Mouse (Mus musculus) liver, embryonic 15.5 days (tissue): Measurements from ENCODE around the gene Cby1. TPM values are rescaled to one million over a fixed set of nuclear protein-coding genes. Genes with fewer than 3 reads are reported as not detected.

Experiments used
- ATAC-seq: fragments of 200-750 bp; cut with Nextera tagmentation; 2 replicates; pipeline ENCODE4 v1.8.0; 2017; ENCODE audit warnings: moderate number of reproducible peaks, mild to moderate bottlenecking, moderate library complexity; ENCODE audit not compliant: insufficient read depth
- H3K27ac ChIP-seq: fragments of 300-500 bp; sonication (generic); replicated peaks from 2 replicates; pipeline ENCODE4 v1.5.1; 2015; ENCODE audit warnings: mild to moderate bottlenecking, inconsistent platforms
- H3K27me3 ChIP-seq: fragments of 300-500 bp; sonication (generic); 2 replicates; pipeline ENCODE4 v1.6.1; 2015; ENCODE audit warnings: mild to moderate bottlenecking, inconsistent platforms
- H3K36me3 ChIP-seq: fragments of 300-500 bp; sonication (generic); replicated peaks from 2 replicates; pipeline ENCODE4 v1.6.1; 2015; ENCODE audit warnings: moderate library complexity, mild to moderate bottlenecking, inconsistent platforms
- H3K4me1 ChIP-seq: fragments of 300-500 bp; sonication (generic); replicated peaks from 2 replicates; pipeline ENCODE4 v1.6.1; 2015; ENCODE audit warnings: inconsistent platforms
- H3K4me2 ChIP-seq: fragments of 300-500 bp; sonication (generic); 2 replicates; pipeline ENCODE4 v1.6.1; 2015; ENCODE audit warnings: moderate library complexity, mild to moderate bottlenecking, inconsistent platforms
- H3K4me3 ChIP-seq: fragments of 300-500 bp; sonication (generic); replicated peaks from 2 replicates; pipeline ENCODE4 v1.5.1; 2015; ENCODE audit warnings: mild to moderate bottlenecking, inconsistent platforms
- H3K9ac ChIP-seq: fragments of 300-500 bp; sonication (generic); 2 replicates; pipeline ENCODE4 v1.6.1; 2015; ENCODE audit warnings: moderate library complexity, mild to moderate bottlenecking, inconsistent platforms
- H3K9me3 ChIP-seq: fragments of 300-500 bp; sonication (generic); replicated peaks from 2 replicates; pipeline ENCODE4 v1.6.1; 2016; ENCODE audit warnings: inconsistent platforms
- WGBS: fragments of 180-500 bp; shearing (Covaris S2); methylation state at CpG from one replicate; pipeline ENCODE4 v1.1.7; 2015; ENCODE audit warnings: mixed read lengths; ENCODE audit not compliant: insufficient replicate concordance; 5-methylcytosine and 5-hydroxymethylcytosine counted together
- polyA plus RNA-seq: library from polyadenylated mRNA; unstranded; fragments of >200 nt; fragmentation: Nextera tagmentation; extraction: Ambion mirVana; gene quantifications from 2 replicates; pipeline ENCODE4 v1.2.1, GENCODE M21; 2015

Gene Cby1
- polyA plus RNA-seq, 1 experiment from 2014 or later: 12.3 TPM

DNA sequence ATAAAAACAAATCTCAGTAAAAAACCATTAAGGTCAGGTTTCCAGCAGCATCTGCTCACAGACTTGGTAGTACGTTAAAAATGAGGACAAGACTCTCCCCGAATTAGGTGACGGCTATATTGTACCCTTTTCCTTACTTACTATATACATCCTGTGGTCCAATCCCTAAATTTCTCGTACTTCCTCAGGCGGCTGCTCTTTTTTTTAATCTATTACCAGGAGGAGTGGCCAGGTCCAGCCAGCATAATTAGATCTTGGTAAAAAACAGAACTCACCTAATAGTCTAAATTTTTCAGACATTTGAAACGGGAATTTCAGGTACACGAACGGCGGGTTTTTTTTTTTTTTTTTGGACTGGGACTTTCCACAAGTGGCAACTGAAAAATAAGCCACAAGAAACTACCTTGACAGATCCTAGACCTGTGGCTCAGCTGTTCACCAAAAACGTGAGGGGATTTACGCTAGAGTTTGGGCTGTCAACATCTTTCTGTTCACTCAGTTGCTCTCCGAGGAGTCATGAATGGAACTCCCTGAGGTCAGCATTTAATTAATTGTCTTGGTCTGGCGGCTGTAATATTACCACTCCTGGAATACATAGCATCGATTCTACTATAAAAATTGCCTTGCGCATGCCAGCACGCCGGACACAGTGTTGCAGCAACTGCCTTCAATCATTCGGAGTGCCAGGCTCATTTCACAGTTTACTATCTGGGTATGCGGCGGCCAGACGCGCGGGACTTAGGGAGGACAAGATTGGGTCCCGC is 30.8 kb downstream of the Cby1 start:
- no peak for ATAC-seq
- H3K9ac ChIP-seq: peak overlapping the region; percentile 66
- H3K27me3 ChIP-seq: no peaks in the 10 kb centered on the region
- H3K36me3 ChIP-seq: no peaks in the 10 kb centered on the region; the same call in 1 of the 2 replicates
- H3K4me1 ChIP-seq: peaks cover 74% of the 10 kb centered on the region
- peak overlapping the region; percentile 92 for H3K4me2 ChIP-seq
- H3K9me3 ChIP-seq: no peaks in the 10 kb centered on the region
- H3K27ac ChIP-seq: peak overlapping the region; percentile 95
- WGBS: 12% methylated on average over 24 of the region's 24 CpGs
- H3K4me3 ChIP-seq: peak overlapping the region; percentile 96

DNA sequence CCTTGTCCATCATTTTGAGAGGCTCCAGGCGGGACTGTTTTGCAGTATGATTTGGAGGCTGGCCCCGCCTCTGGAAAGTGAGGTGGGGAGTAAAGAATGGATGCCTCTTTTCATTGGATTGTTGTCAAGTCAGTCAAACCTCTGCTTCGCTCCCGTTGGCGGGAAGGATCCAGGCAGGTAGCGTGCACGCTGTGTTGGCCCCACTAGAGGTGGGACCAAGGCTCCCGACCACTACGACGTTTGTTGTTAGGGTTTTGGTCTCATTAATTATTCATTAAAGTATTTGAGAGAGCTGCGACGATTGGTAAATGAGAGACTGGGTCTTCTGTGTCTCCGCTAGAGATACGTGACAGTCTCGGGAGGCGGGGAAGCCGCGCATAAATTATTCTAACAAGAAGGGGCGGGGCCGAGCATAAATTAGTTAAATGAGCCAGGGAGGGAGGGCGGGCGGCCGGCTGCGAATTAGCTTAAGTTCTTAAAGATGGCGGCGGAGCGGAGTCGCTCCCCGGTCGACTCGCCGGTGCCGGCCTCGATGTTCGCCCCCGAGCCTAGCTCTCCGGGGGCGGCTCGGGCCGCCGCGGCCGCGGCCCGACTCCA is 31.5 kb downstream of the Cby1 start, which contains the start of gene Gtpbp1:
Gene Gtpbp1 (plus strand): TSS at position 420 of the 597 bp plus-strand sequence.
- no peaks in the 10 kb centered on the region for H3K27me3 ChIP-seq
- H3K36me3 ChIP-seq: peaks cover 5% of the 10 kb centered on the region; the same call in 1 of the 2 replicates
- H3K9me3 ChIP-seq: no peaks in the 10 kb centered on the region
- H3K4me2 ChIP-seq: peak within 1 kb of the TSS; percentile 92
- H3K27ac ChIP-seq: peak within 1 kb of the TSS; percentile 95
- WGBS: under 1% methylated on average over 45 of the region's 45 CpGs
- peak; percentile 86 for ATAC-seq
- H3K4me1 ChIP-seq: peaks cover 74% of the 10 kb centered on the region
- peak within 1 kb of the TSS; percentile 96 for H3K4me3 ChIP-seq
- peak within 1 kb of the TSS; percentile 99 for H3K9ac ChIP-seq

DNA sequence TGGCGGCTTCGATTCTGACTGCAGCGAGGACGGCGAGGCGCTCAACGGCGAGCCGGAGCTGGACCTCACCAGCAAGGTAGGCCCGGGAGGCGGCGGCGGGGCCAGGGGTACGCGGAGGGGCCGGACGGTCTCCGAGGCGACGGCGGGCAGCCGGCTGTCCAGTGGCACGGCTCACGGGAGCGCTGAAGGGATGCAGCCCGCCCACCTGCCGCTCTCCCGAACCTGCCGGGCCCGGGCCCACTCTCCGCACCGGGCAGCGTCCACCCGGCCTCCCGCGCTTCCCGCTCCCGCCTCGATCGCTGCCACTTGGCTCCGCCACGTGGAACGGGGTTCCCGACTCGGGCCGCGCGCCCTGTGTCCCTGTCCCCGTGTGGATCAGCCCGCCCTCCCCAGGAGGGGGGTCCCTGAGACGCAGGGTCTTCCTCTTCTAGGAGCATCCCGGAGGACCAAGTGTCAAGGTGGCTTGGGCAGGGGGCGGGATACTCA is 32.1 kb downstream of the Cby1 start:
- under 1% methylated on average over 51 of the region's 53 CpGs for WGBS
- Histone ChIP-seq H3K9ac (peak overlapping the region; percentile 99), H3K36me3 (peaks cover 7% of the 10 kb centered on the region), H3K4me3 (peak overlapping the region; percentile 96), H3K4me1 (peaks cover 74% of the 10 kb centered on the region), H3K9me3 (no peaks in the 10 kb centered on the region), H3K27ac (peak overlapping the region; percentile 95), H3K4me2 (peak overlapping the region; percentile 92), H3K27me3 (no peaks in the 10 kb centered on the region)
- ATAC-seq: no peak

DNA sequence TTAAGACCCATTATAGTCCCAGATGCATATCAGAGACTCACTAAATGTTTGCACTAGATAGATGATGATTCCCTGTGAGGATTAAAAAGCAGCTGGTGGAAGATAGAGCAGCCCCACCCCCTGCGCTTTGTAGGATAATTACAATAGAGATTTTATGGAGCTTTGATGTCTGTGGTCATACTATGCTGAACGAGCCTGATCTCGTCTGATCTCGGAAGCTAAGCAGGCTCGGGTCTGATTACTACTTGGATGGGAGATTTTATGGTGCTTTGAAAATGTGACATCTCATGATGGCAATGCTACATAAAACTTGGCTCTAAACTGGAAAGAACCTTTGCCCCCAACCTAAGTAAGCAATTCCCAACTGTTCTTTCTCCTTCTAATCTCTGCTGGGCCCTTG is 33.3 kb downstream of the Cby1 start:
- Histone ChIP-seq H3K4me2 (peak overlapping the region; percentile 92), H3K27ac (peak overlapping the region; percentile 95), H3K9ac (peak overlapping the region; percentile 61), H3K9me3 (no peaks in the 10 kb centered on the region), H3K27me3 (no peaks in the 10 kb centered on the region), H3K4me1 (peaks cover 80% of the 10 kb centered on the region), H3K4me3 (peak overlapping the region; percentile 96), H3K36me3 (peaks cover 20% of the 10 kb centered on the region)
- 55% methylated on average over 5 of the region's 5 CpGs for WGBS
- ATAC-seq: no peak

DNA sequence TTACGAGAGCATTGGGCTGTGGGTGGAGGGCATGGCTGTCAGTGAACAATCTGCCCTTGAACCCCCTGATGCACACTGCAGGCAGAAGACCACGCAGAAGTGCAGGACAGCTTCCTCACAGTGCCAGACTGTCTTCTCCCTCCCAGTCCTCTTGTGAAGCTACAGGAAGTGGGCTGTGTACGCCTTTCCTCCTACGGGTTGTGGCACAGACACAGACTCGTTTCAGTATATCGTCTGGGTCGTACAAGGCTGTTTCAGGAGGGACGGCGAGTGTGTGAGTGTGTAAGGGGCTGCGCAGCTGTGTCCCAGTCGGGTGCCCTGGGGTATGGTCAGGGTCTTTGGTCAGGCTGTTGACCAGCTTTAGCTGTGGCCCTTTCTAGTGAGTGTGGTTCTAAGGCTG is 34.7 kb downstream of the Cby1 start:
- peak overlapping the region; percentile 95 for H3K27ac ChIP-seq

DNA sequence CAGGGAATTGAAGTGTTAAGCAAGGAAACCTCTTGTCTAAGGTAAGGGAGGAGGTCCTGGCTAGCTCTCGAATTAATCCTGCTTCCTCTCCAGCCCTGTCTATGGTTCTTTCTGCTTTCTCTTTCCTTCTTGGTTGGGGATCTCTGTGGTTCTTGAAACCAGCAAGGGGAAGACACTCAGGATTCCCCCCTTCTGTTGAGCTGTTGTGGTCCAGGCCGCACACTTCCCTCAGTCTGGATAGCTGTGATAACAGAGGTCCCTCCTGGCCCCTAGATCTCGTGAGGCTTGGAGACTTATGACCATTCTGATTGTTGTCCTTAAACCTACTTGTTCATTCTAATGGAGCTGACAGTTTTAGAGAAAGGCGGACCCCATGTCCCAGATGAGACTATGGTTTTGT is 35.5 kb downstream of the Cby1 start:
- ATAC-seq: 0 out of 2 replicates have a peak, but pooled peaks have one; percentile 8
- Histone ChIP-seq H3K27ac (peak overlapping the region; percentile 95), H3K4me2 (peak overlapping the region; percentile 92)

More for the DNA sequence above, 34.7 kb downstream of the Cby1 start:
- Histone ChIP-seq H3K36me3 (peaks cover 29% of the 10 kb centered on the region), H3K27me3 (no peaks in the 10 kb centered on the region), H3K9me3 (no peaks in the 10 kb centered on the region), H3K4me1 (peaks cover 81% of the 10 kb centered on the region), H3K4me2 (peak overlapping the region; percentile 92), H3K9ac (peak overlapping the region; percentile 61), H3K4me3 (peak overlapping the region; percentile 96)
- 13% methylated on average over 11 of the region's 11 CpGs for WGBS
- ATAC-seq: no peak

DNA sequence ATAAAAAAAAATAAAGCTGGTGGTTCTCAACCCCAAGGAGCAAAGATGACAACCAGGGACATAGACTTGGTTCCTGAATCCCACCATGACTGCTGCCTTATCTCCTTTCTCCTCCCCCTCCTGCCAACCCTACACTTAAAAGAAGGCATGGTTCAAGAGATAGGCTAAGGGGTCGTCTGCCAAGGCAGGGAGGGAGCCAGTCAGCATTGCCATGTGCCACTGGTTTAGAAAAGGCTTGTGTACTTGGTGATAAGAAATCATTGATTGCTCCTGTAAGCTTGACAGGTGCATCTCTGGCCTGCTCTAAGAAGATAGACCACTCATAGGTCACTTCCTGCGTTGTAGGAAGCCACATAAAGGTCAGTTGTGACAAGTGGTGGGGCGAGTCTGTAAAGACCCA is 36.5 kb downstream of the Cby1 start:
- 6% methylated on average over 3 of the region's 3 CpGs for WGBS
- peak overlapping the region; percentile 96 for H3K4me3 ChIP-seq
- no peaks in the 10 kb centered on the region for H3K27me3 ChIP-seq
- no peaks in the 10 kb centered on the region for H3K9me3 ChIP-seq
- H3K36me3 ChIP-seq: peaks cover 37% of the 10 kb centered on the region
- peak overlapping the region; percentile 61; the same call in 1 of the 2 replicates for H3K9ac ChIP-seq
- ATAC-seq: peak; percentile 21
- H3K4me1 ChIP-seq: peaks cover 69% of the 10 kb centered on the region
- H3K27ac ChIP-seq: peak overlapping the region; percentile 95
- peak overlapping the region; percentile 92 for H3K4me2 ChIP-seq

More for the DNA sequence above, 35.5 kb downstream of the Cby1 start:
- no peaks in the 10 kb centered on the region for H3K27me3 ChIP-seq
- 10% methylated on average over 4 of the region's 4 CpGs for WGBS
- H3K4me3 ChIP-seq: peak overlapping the region; percentile 96
- H3K4me1 ChIP-seq: peaks cover 76% of the 10 kb centered on the region
- H3K36me3 ChIP-seq: peaks cover 35% of the 10 kb centered on the region
- peak overlapping the region; percentile 61 for H3K9ac ChIP-seq
- H3K9me3 ChIP-seq: no peaks in the 10 kb centered on the region

DNA sequence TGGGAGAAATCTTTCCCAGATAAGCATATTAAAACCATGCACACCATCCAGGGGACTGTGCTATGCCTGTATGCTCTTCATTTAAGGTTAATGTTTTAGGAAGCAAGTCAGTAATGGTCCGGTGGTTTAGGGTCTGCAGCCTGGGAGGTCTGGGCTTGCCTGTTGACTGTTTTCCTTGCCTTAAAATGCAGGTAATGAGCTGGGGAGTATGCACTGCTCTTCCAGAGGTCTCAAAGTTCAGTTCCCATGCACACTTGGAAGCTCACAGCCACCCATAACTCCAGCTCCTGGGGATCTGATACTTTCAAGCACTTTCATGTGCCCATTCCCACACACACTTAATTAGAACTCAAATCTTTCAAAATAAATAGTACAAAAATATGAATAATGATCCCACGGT is 37.5 kb downstream of the Cby1 start:
- peak overlapping the region; percentile 95 for H3K27ac ChIP-seq
- H3K4me1 ChIP-seq: peaks cover 66% of the 10 kb centered on the region
- no peak for ATAC-seq
- H3K4me2 ChIP-seq: peak overlapping the region; percentile 92; the same call in 1 of the 2 replicates
- peak overlapping the region; percentile 3; the same call in 1 of the 2 replicates for H3K9ac ChIP-seq
- no peak overlapping the region for H3K4me3 ChIP-seq
- peaks cover 37% of the 10 kb centered on the region for H3K36me3 ChIP-seq
- WGBS: 84% methylated on average over 2 of the region's 2 CpGs
- H3K27me3 ChIP-seq: no peaks in the 10 kb centered on the region
- H3K9me3 ChIP-seq: no peaks in the 10 kb centered on the region

DNA sequence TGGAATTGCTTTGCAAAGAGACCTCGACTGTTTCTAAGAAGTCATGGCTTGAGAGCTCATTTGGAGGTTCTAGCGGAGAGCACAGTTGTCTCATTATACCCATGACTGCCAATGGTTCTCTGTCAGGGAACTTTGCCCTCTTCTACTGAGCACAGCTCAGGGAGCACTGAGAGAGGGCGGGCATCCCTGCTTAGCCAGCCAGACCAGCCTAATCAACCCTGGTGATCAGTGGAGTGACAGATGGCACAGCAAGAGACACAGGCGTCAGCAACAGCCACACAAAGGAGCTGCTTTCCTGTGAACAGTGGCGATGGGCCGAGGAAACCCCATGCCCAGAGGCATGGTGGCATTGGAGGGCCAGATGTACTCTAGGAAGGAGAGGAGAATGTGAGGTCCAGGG is 38.0 kb downstream of the Cby1 start:
- WGBS: 55% methylated on average over 6 of the region's 6 CpGs
- H3K4me1 ChIP-seq: peaks cover 61% of the 10 kb centered on the region

DNA sequence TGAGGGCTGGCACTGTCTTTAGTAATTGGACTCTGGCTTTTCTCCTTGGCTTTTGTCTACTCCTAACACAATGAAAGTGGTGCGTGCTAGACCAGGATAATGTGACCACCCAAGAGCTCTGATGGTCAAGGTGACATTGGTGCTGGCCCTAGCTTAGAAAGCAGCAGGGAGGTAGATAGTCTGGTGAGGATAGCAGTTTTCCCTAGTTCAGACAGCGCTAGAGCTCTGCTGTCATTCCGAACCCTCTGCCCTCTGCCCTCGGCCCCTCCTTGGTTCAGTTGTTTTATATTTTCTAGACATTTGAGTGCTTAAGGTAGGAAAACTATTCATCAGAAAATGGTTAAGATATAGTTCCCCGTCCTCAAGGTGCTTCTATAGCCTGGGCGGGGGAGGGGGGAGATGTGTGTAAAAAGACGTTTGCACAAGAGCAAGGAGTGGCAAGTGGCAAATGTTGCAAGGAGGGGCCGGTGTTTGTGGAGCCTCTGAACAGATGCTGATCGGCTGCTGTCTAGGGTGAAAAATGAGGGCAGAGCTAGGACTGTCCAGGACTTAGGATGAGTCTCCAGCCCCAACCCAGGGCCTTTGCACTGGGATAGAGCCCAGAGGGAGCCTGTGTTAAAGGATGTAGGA is 38.7 kb downstream of the Cby1 start:
- Histone ChIP-seq H3K9me3 (no peaks in the 10 kb centered on the region), H3K4me1 (peaks cover 54% of the 10 kb centered on the region), H3K27me3 (no peaks in the 10 kb centered on the region), H3K27ac (peak overlapping the region; percentile 95; the same call in 1 of the 2 replicates), H3K9ac (no peak overlapping the region), H3K36me3 (peaks cover 37% of the 10 kb centered on the region), H3K4me3 (no peak overlapping the region), H3K4me2 (0 out of 2 replicates have a peak overlapping the region, but pooled peaks have one; percentile 92)
- no peak for ATAC-seq
- WGBS: 66% methylated on average over 9 of the region's 9 CpGs

More for the DNA sequence above, 38.0 kb downstream of the Cby1 start:
- ATAC-seq: no peak
- no peak overlapping the region for H3K4me3 ChIP-seq
- H3K27ac ChIP-seq: peak overlapping the region; percentile 95
- H3K4me2 ChIP-seq: peak overlapping the region; percentile 92
- H3K27me3 ChIP-seq: no peaks in the 10 kb centered on the region
- no peaks in the 10 kb centered on the region for H3K9me3 ChIP-seq
- H3K9ac ChIP-seq: no peak overlapping the region
- peaks cover 37% of the 10 kb centered on the region for H3K36me3 ChIP-seq
